Mouse (Mus musculus): ENCODE results near the gene D13Ertd608e.
A peak's percentile ranks its signal among the peaks of the same experiment; 100 is the strongest.
"Not testable (repeated sequence)": the region's sequence is repeated elsewhere in the genome, so short reads cannot be mapped to it uniquely, and the experiment has no call there.

D13Ertd608e gene

GRCm38 (mm10) chr13:119835320-119836056 lies at the start of gene D13Ertd608e:
Gene D13Ertd608e, plus strand, starts transcription at chr13:119836006.
- DNase-seq (ENCODE audit: extremely low read depth, low read depth), result not testable (repeated sequence)

DNA sequence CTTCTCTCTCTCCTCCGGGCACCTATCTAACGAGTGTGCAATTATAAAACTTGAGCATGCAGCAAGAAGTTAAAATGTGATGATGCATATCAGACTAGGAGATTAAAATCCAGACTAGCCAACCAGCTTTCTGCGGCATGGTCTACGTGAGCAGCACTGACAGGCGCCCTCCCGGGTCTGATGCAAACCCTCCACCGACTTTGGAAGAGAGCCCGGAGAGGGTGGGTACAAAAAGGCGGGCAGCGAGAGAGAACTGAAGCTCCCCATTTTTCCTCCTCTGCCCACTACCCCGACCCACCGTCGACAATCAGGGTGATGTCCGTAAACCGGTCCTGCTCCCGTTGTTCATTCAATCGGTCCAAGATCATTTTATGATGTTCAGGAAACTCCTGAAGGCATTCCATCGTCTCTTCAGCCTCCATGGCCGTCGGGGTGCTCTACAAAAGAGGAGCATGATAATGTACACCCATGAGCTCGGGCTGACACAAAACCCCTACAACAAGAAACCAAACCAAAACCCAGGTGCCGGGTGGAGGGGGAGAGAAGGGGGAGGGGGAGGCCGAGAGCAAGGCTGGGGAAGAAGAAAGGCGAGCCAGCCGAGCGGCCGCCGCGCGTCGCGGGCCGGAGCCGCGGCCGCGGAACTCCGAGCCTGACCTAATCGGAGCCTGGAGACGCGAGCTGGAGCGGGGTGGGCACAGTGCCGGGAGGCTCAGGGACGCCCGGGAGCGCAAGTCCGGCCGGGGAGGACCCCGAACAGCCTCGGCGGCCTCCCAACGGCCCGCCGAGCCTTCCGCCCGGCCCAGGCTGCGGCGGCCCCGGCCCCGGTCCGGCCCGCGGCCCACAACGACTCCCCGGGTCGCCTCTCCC lies 45.7 kb upstream of the D13Ertd608e start:
- peak; percentile 64 for DNase-seq (ENCODE audit: extremely low read depth, low read depth)

GRCm38 (mm10) chr13:119790761-119791579 lies 44.8 kb upstream of the D13Ertd608e start, which contains the start of gene Zfp131:
Gene Zfp131, minus strand, starts transcription at chr13:119790889.
- peak; percentile 64 for DNase-seq (ENCODE audit: extremely low read depth, low read depth)

- no peak for DNase-seq (ENCODE audit: extremely low read depth, low read depth)
Observed at GRCm38 (mm10) chr13:119791580-119792135, 44.1 kb upstream of the D13Ertd608e start.

GRCm38 (mm10) chr13:119792791-119793404 lies 42.9 kb upstream of the D13Ertd608e start:
- no peak for DNase-seq (ENCODE audit: extremely low read depth, low read depth)

GRCm38 (mm10) chr13:119797656-119798055 lies 38.1 kb upstream of the D13Ertd608e start:
- DNase-seq (ENCODE audit: extremely low read depth, low read depth), result no peak

DNA sequence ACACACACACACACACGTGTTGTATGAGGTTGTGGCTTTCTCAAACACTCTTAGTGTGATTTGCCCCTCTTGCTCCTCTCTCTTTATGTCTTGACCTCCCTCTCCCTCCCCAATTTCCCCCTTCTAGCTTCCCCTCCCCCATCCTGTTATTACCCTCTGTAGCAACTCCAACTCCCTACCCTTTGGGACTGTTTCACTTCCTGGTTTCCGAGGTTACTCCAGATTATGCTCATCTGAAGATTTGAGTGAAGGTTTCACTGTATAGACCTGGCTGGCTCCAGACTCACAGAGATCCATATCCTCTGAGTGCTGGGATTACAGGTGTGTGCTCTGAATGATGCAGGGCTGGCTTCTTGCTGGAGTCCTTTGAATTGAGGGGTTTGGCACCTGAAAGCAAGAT lies 26.9 kb upstream of the D13Ertd608e start:
- no peak for DNase-seq (ENCODE audit: extremely low read depth, low read depth)

- DNase-seq (ENCODE audit: extremely low read depth, low read depth), result no peak
Observed at GRCm38 (mm10) chr13:119810031-119810430, 25.8 kb upstream of the D13Ertd608e start.

GRCm38 (mm10) chr13:119816798-119817197 lies 19.0 kb upstream of the D13Ertd608e start:
- no peak for DNase-seq (ENCODE audit: extremely low read depth, low read depth)

GRCm38 (mm10) chr13:119817579-119818206 lies 18.1 kb upstream of the D13Ertd608e start:
- DNase-seq (ENCODE audit: extremely low read depth, low read depth), result no peak

DNA sequence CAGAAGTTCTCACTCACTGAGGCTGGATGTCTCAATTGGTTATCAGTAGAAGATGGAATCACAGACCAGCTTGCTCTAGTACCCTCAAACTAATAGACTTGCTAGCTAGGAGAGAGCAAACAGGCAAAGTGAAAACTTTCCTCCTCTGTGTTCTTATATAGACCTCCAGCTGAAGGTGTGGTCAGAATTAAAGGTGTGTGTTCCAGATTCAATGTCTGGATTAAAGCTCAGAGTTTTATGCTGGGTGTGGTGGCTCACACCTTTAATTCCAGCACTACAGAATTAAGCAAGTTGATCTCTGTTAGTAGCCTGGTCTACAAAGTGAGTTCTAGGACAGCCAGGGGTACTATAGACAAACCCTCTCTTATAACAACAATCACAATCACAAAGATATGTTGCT lies 5.7 kb upstream of the D13Ertd608e start, which contains the start of gene AF067063:
Gene AF067063, minus strand, starts transcription at position 101 of the 400 bp plus-strand sequence.
- DNase-seq (ENCODE audit: extremely low read depth, low read depth), result not testable (repeated sequence)

DNA sequence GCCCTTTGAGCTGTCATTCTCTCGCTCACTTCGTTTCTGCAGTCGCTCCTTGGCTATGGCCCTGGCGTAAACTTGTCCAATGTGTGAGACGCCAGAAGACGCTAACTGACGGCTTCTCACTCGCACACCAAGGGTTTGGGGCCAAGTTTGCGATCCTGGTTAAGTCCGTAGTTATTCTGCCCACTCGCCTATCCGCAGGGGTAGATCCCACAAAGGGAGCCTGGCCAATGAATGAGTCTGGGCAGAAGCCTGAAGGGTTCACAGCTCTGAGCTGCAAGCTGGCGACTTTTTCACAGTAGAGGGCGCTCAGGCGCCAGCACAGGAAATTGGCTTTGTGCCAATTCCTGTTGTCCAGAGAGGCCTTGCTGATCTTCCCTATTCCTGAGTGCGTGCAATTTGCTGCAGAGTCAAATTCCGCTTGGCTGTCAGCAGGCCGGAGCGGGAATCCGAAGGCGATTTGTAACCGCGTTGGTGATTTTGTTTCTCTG lies 562 bp downstream of the D13Ertd608e start:
- not testable (repeated sequence) for DNase-seq (ENCODE audit: extremely low read depth, low read depth)

- not testable (repeated sequence) for DNase-seq (ENCODE audit: extremely low read depth, low read depth)
Observed at GRCm38 (mm10) chr13:119837719-119838337, 2.0 kb downstream of the D13Ertd608e start.

- not testable (repeated sequence) for DNase-seq (ENCODE audit: extremely low read depth, low read depth)
Observed at GRCm38 (mm10) chr13:119839982-119840381, 4.2 kb downstream of the D13Ertd608e start.

DNA sequence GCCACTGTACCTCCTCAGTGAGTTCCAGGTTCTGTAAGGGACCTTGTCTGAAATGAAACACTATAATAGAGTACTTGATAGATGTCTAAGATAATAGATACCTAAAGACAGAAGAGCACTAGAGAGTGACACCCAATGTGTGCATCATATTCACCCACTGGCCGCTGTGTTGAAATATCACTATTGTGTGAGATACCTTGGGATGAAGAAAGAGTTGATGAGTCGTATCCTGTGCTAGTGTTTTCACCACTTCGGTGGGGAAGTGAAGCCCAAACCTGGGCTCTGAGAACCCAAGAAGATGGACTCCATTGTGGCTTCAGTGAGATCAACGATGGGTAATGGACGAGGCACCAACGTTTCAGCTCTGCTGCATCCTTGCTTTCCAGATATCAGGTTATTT lies 26.6 kb downstream of the D13Ertd608e start:
- not testable (repeated sequence) for DNase-seq (ENCODE audit: extremely low read depth, low read depth)

- not testable (repeated sequence) for DNase-seq (ENCODE audit: extremely low read depth, low read depth)
Observed at GRCm38 (mm10) chr13:119864395-119864999, 28.7 kb downstream of the D13Ertd608e start.

DNA sequence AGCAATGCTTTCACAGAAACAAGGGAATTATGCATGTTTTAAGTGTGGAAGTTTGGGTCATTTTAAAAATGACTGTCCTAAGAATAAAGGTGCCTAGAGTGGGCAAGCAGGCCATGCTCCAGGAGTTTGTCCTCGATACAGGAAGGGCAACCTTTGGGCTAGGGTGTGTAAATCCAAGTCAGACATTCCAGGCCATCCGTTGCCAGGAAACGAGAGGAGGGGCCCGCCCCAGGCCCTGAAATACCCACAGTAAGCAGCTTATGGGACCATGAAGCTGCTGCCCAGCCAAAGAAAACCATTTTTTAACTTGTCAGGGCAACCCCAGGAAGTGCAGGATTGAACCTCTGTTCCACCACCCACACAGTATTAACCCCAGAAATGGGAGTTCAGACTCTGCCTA lies 51.1 kb downstream of the D13Ertd608e start:
- not testable (repeated sequence) for DNase-seq (ENCODE audit: extremely low read depth, low read depth)

DNA sequence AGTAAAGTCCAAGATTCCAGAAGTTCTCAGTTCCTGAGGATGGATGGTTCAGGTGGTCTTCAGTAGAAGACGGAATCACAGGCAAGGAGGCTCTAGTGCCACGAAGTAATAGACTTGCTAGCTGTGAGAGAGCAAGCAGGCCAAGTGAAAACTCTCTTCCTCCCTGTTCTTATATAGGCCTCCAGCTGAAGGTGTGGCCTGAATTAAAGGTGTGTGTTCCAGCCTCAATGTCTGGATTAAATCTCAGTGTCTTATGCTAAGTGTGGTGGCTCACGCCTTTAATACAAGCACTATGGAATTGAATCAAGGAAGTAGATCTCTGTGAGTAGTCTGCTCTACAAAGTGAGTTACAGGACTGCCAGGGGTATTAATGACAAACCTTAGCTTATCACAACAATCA lies 58.9 kb downstream of the D13Ertd608e start, which contains the start of gene Tcstv1:
Gene Tcstv1, minus strand, starts transcription at position 101 of the 400 bp plus-strand sequence.
- DNase-seq (ENCODE audit: extremely low read depth, low read depth), result not testable (repeated sequence)

Data from MEL-GATA-1-ER (cell line).